In the genomic region with DNA sequence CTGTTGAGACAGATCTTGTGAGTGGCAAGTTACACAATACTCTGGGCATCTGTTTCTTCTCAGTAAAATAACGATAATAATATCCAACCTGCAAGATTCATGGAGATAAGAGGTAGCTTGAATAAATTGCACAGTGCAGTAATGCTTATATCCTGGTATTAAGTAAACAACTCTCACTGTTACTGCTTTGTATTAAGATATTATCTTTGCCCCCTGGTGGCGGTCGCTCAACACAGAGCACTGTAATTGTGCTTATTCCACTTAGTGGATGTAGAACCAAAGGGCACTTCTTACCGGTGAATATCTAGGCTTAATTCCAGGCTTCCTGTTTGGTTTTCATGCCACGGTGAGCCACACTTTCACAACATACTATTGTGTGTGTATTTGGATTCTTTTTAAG, we compare ENCODE assay signal across 17 mouse cellular contexts. TPM values are rescaled to one million over a fixed set of nuclear protein-coding genes. Genes with fewer than 3 reads are reported as not detected.
DNase-seq lines count a peak whose midpoint lies in the region; ATAC-seq lines count a peak whose summit lies in the region.
"Had no signal": no experiment of that assay in that cellular context is flagged by ENCODE, and none has a peak within 500 bp of the region (broad histone marks: within the 10 kb centered on the region; RNA-seq: fewer than 3 reads in every experiment).

No protein-coding gene starts in this region.

- H3K9me3 ChIP-seq in kidney, embryonic 14.5 days (ENCODE audit: control insufficient read depth, low read length), result no peaks in the 10 kb centered on the region
- H3K9me3 ChIP-seq in embryonic facial prominence, embryonic 11.5 days (replicated peaks; ENCODE audit: control insufficient read depth, low read length), result no peaks in the 10 kb centered on the region
- H3K9me3 ChIP-seq in heart, embryonic 11.5 days (replicated peaks; ENCODE audit: control insufficient read depth, low read length), result no peaks in the 10 kb centered on the region
- H3K9me3 ChIP-seq: midbrain, embryonic 12.5 days had no signal

- peaks cover 9% of the 10 kb centered on the region for H3K27me3 ChIP-seq in kidney, embryonic 14.5 days (ENCODE audit: control insufficient read depth, insufficient read depth, low read length)
- no peaks in the 10 kb centered on the region for H3K27me3 ChIP-seq in embryonic facial prominence, embryonic 11.5 days (ENCODE audit: control insufficient read depth, insufficient read depth, low read length)
- H3K27me3 ChIP-seq in heart, embryonic 11.5 days (ENCODE audit: control insufficient read depth, insufficient read depth, low read length), result peaks cover 5% of the 10 kb centered on the region; the same call in 1 of the 2 replicates

- WGBS in kidney, embryonic 14.5 days, result 64% methylated on average over 5 of the region's 5 CpGs
- 56% methylated on average over 5 of the region's 5 CpGs for WGBS in embryonic facial prominence, embryonic 11.5 days
- 63% methylated on average over 5 of the region's 5 CpGs for WGBS in heart, embryonic 11.5 days (ENCODE audit: insufficient replicate concordance)

- peak; percentile 10 for DNase-seq in adrenal gland, postnatal 14 days
- DNase-seq in adrenal gland, postnatal 4 days (ENCODE audit: low spot score in 2 of 2), result no peak
- peak; percentile 33 for DNase-seq in kidney, postnatal 10 days
- DNase-seq in retina, embryonic 14.5 days (ENCODE audit: low spot score), result peak; percentile 38
- no peak for DNase-seq in retina, postnatal 1 day
- peak; percentile 27 for DNase-seq in embryonic facial prominence, embryonic 11.5 days (ENCODE audit: low spot score)
- DNase-seq: cerebellum, adult 2 months; heart, adult 2 months; kidney, postnatal 25 days; liver; thymus, postnatal 36 days had no signal

- H3K4me1 ChIP-seq in kidney, embryonic 14.5 days (ENCODE audit: control insufficient read depth, insufficient read depth, low read length), result no peaks in the 10 kb centered on the region
- H3K4me1 ChIP-seq in embryonic facial prominence, embryonic 11.5 days (ENCODE audit: control insufficient read depth, insufficient read depth, low read length), result no peaks in the 10 kb centered on the region
- H3K4me1 ChIP-seq in heart, embryonic 11.5 days (ENCODE audit: control insufficient read depth, insufficient read depth, low read length), result no peaks in the 10 kb centered on the region
- H3K4me1 ChIP-seq: midbrain, embryonic 12.5 days had no signal

- no peaks in the 10 kb centered on the region for H3K36me3 ChIP-seq in kidney, embryonic 14.5 days (ENCODE audit: control insufficient read depth, insufficient read depth, low read length)
- H3K36me3 ChIP-seq in embryonic facial prominence, embryonic 11.5 days (replicated peaks; ENCODE audit: control insufficient read depth, insufficient read depth, low read depth, low read length), result no peaks in the 10 kb centered on the region
- no peaks in the 10 kb centered on the region for H3K36me3 ChIP-seq in heart, embryonic 11.5 days (ENCODE audit: control insufficient read depth, insufficient read depth, low read length)
- H3K36me3 ChIP-seq: midbrain, embryonic 12.5 days had no signal

- no peak for ATAC-seq in kidney, embryonic 14.5 days (ENCODE audit: low FRiP score, low TSS enrichment)
- peak; percentile 44; the same call in 1 of the 2 replicates for ATAC-seq in embryonic facial prominence, embryonic 11.5 days (replicated peaks; ENCODE audit: insufficient number of reproducible peaks, low FRiP score, low TSS enrichment, low read depth)
- ATAC-seq in heart, embryonic 11.5 days (replicated peaks; ENCODE audit: insufficient number of reproducible peaks, low FRiP score, low TSS enrichment), result no peak

- no peak overlapping the region for H3K4me2 ChIP-seq in kidney, embryonic 14.5 days (replicated peaks; ENCODE audit: low read depth, low read length)
- H3K4me2 ChIP-seq in embryonic facial prominence, embryonic 11.5 days (ENCODE audit: low read depth, low read length), result no peak overlapping the region
- no peak overlapping the region for H3K4me2 ChIP-seq in heart, embryonic 11.5 days
- H3K4me2 ChIP-seq: midbrain, embryonic 12.5 days had no signal

- no peak overlapping the region for H3K27ac ChIP-seq in kidney, embryonic 14.5 days (ENCODE audit: low read depth, low read length)
- no peak overlapping the region for H3K27ac ChIP-seq in embryonic facial prominence, embryonic 11.5 days (replicated peaks; ENCODE audit: low read depth, low read length)
- H3K27ac ChIP-seq in heart, embryonic 11.5 days (ENCODE audit: low read depth, low read length), result no peak overlapping the region
- H3K27ac ChIP-seq: heart, adult 2 months; midbrain, embryonic 12.5 days had no signal

- no peak overlapping the region for H3K9ac ChIP-seq in kidney, embryonic 14.5 days (ENCODE audit: low read depth, low read length)
- H3K9ac ChIP-seq in embryonic facial prominence, embryonic 11.5 days (replicated peaks; ENCODE audit: low read length), result no peak overlapping the region
- no peak overlapping the region for H3K9ac ChIP-seq in heart, embryonic 11.5 days (ENCODE audit: low read depth, low read length)
- H3K9ac ChIP-seq: midbrain, embryonic 12.5 days had no signal

- no peak overlapping the region for H3K4me3 ChIP-seq in kidney, embryonic 14.5 days (ENCODE audit: low read length)
- H3K4me3 ChIP-seq in embryonic facial prominence, embryonic 11.5 days (ENCODE audit: low read depth, low read length), result no peak overlapping the region
- H3K4me3 ChIP-seq in heart, embryonic 11.5 days (ENCODE audit: low read depth, low read length), result no peak overlapping the region
- H3K4me3 ChIP-seq: erythroblast, embryonic 14.5 days; heart, adult 2 months; midbrain, embryonic 12.5 days had no signal

RNA-seq across cellular contexts. Expression of a gene that starts 16.4 kb away (rescaled TPM):
- total RNA-seq in adrenal gland, postnatal 14 days (2021), result 0.37 TPM in 1 of 2 replicates, not detected in the other
- under 1 TPM; 0.34 to 0.76 TPM for total RNA-seq in adrenal gland, postnatal 4 days (2021)
- 0.09 and 0.18 TPM in 2 replicates for polyA plus RNA-seq in kidney, embryonic 14.5 days (2014; fragmentation: Nextera tagmentation; extraction: Ambion mirVana)
- 0.84 and 1.5 TPM in 2 replicates for polyA plus RNA-seq in embryonic facial prominence, embryonic 11.5 days (2014; fragmentation: Nextera tagmentation; extraction: Ambion mirVana)
- 0.66 and 0.75 TPM in 2 replicates for polyA plus RNA-seq in heart, embryonic 11.5 days (2014; fragmentation: Nextera tagmentation; extraction: Ambion mirVana)
- total RNA-seq: gastrocnemius, adult 8-10 months; heart, adult 2 months; heart, postnatal 25 days had no signal
- polyA plus RNA-seq: erythroblast, embryonic 14.5 days; heart, adult 2 months had no signal

Comparison
In these comparisons a context has a peak if more than half of its experiments do, and no peak if none do; other contexts are left out.
1. DNase-seq: peak in adrenal gland, postnatal 14 days (single experiment), kidney, postnatal 10 days (single experiment), retina, embryonic 14.5 days (single experiment) and embryonic facial prominence, embryonic 11.5 days (single experiment); none in adrenal gland, postnatal 4 days (0 of 2) and retina, postnatal 1 day (single experiment).